Mouse (Mus musculus): ENCODE results near the gene Map2k4. TPM values are rescaled to one million over a fixed set of nuclear protein-coding genes. Genes with fewer than 3 reads are reported as not detected.

The Map2k4 gene
- polyA plus RNA-seq, 1 experiment from 2014 or later, result 43.6 TPM

- Histone ChIP-seq H3K4me3 (no peak overlapping the region), H3K36me3 (no peaks in the 10 kb centered on the region), H3K4me2 (no peak overlapping the region), H3K27me3 (replicated peaks) (no peaks in the 10 kb centered on the region), H3K9ac (no peak overlapping the region), H3K27ac (no peak overlapping the region), H3K4me1 (peaks cover 78% of the 10 kb centered on the region), H3K9me3 (replicated peaks) (no peaks in the 10 kb centered on the region)
- 78% methylated on average over 1 of the region's 1 CpGs for WGBS (ENCODE audit: insufficient replicate concordance)
- ATAC-seq, result no peak
These were observed 16.6 kb downstream of the Map2k4 start for GRCm38 (mm10) chr11:65771546-65771945.

GRCm38 (mm10) chr11:65769990-65770389, 18.1 kb downstream of the Map2k4 start:
- ATAC-seq, result no peak
- no peaks in the 10 kb centered on the region for H3K27me3 ChIP-seq (replicated peaks)
- H3K27ac ChIP-seq, result peak overlapping the region; percentile 32; the same call in 1 of the 2 replicates
- H3K4me3 ChIP-seq, result no peak overlapping the region
- whole genome bisulfite sequencing (ENCODE audit: insufficient replicate concordance), result 32% methylated on average over 5 of the region's 5 CpGs
- H3K9ac ChIP-seq, result no peak overlapping the region
- peaks cover 70% of the 10 kb centered on the region for H3K4me1 ChIP-seq
- H3K36me3 ChIP-seq, result no peaks in the 10 kb centered on the region
- no peaks in the 10 kb centered on the region for H3K9me3 ChIP-seq (replicated peaks)
- H3K4me2 ChIP-seq, result no peak overlapping the region

GRCm38 (mm10) chr11:65768445-65768844, 19.7 kb downstream of the Map2k4 start:
- peak overlapping the region; percentile 15 for H3K4me2 ChIP-seq

GRCm38 (mm10) chr11:65760912-65761311, 27.2 kb downstream of the Map2k4 start:
- H3K4me2 ChIP-seq, result no peak overlapping the region
- WGBS (ENCODE audit: insufficient replicate concordance), result 88% methylated on average over 2 of the region's 2 CpGs
- peaks cover 32% of the 10 kb centered on the region for H3K4me1 ChIP-seq
- no peaks in the 10 kb centered on the region for H3K9me3 ChIP-seq (replicated peaks)
- ATAC-seq, result no peak
- peaks cover 2% of the 10 kb centered on the region; the same call in 1 of the 2 replicates for H3K36me3 ChIP-seq
- H3K4me3 ChIP-seq, result no peak overlapping the region
- H3K27me3 ChIP-seq (replicated peaks), result no peaks in the 10 kb centered on the region
- H3K27ac ChIP-seq, result no peak overlapping the region
- H3K9ac ChIP-seq, result no peak overlapping the region

More at GRCm38 (mm10) chr11:65768445-65768844, 19.7 kb downstream of the Map2k4 start:
- no peak overlapping the region for H3K4me3 ChIP-seq
- H3K9me3 ChIP-seq (replicated peaks), result no peaks in the 10 kb centered on the region
- H3K4me1 ChIP-seq, result peaks cover 56% of the 10 kb centered on the region
- no peak overlapping the region; the same call in 1 of the 2 replicates for H3K9ac ChIP-seq
- H3K36me3 ChIP-seq, result peaks cover under 1% of the 10 kb centered on the region; the same call in 1 of the 2 replicates
- H3K27ac ChIP-seq, result peak overlapping the region; percentile 56; the same call in 1 of the 2 replicates
- 0 out of 2 replicates have a peak, but pooled peaks have one; percentile 65 for ATAC-seq
- H3K27me3 ChIP-seq (replicated peaks), result no peaks in the 10 kb centered on the region

- ATAC-seq, result no peak
- Histone ChIP-seq H3K9ac (no peak overlapping the region), H3K4me2 (0 out of 2 replicates have a peak overlapping the region, but pooled peaks have one; percentile 10), H3K36me3 (peaks cover 10% of the 10 kb centered on the region), H3K4me1 (peaks cover 29% of the 10 kb centered on the region), H3K9me3 (replicated peaks) (no peaks in the 10 kb centered on the region), H3K4me3 (no peak overlapping the region), H3K27ac (no peak overlapping the region), H3K27me3 (replicated peaks) (no peaks in the 10 kb centered on the region)
- WGBS (ENCODE audit: insufficient replicate concordance), result 61% methylated on average over 1 of the region's 1 CpGs
These were observed 28.7 kb downstream of the Map2k4 start for GRCm38 (mm10) chr11:65759350-65759749.

- WGBS (ENCODE audit: insufficient replicate concordance), result 79% methylated on average over 4 of the region's 4 CpGs
- ATAC-seq, result no peak
- no peak overlapping the region for H3K27ac ChIP-seq
These were observed 33.9 kb downstream of the Map2k4 start for GRCm38 (mm10) chr11:65754161-65754560.

GRCm38 (mm10) chr11:65753593-65753992, 34.5 kb downstream of the Map2k4 start:
- Histone ChIP-seq H3K4me1 (peaks cover 12% of the 10 kb centered on the region), H3K36me3 (peaks cover 14% of the 10 kb centered on the region), H3K4me2 (no peak overlapping the region), H3K9ac (no peak overlapping the region), H3K27ac (0 out of 2 replicates have a peak overlapping the region, but pooled peaks have one; percentile 1), H3K27me3 (replicated peaks) (no peaks in the 10 kb centered on the region), H3K4me3 (no peak overlapping the region), H3K9me3 (replicated peaks) (no peaks in the 10 kb centered on the region)
- ATAC-seq, result peak; percentile 80
- WGBS (ENCODE audit: insufficient replicate concordance), result 34% methylated on average over 2 of the region's 2 CpGs

More at GRCm38 (mm10) chr11:65754161-65754560, 33.9 kb downstream of the Map2k4 start:
- no peaks in the 10 kb centered on the region for H3K9me3 ChIP-seq (replicated peaks)
- H3K4me1 ChIP-seq, result peaks cover 15% of the 10 kb centered on the region
- peaks cover 14% of the 10 kb centered on the region for H3K36me3 ChIP-seq
- H3K4me3 ChIP-seq, result no peak overlapping the region
- no peaks in the 10 kb centered on the region for H3K27me3 ChIP-seq (replicated peaks)
- no peak overlapping the region for H3K4me2 ChIP-seq
- H3K9ac ChIP-seq, result no peak overlapping the region

- H3K4me3 ChIP-seq, result no peak overlapping the region
- no peak for ATAC-seq
- WGBS (ENCODE audit: insufficient replicate concordance), result 73% methylated on average over 3 of the region's 3 CpGs
- H3K36me3 ChIP-seq, result peaks cover 21% of the 10 kb centered on the region
- H3K27me3 ChIP-seq (replicated peaks), result no peaks in the 10 kb centered on the region
- no peak overlapping the region for H3K27ac ChIP-seq
- no peaks in the 10 kb centered on the region for H3K9me3 ChIP-seq (replicated peaks)
- no peak overlapping the region for H3K9ac ChIP-seq
- no peak overlapping the region for H3K4me2 ChIP-seq
- peaks cover 24% of the 10 kb centered on the region for H3K4me1 ChIP-seq
These were observed 37.6 kb downstream of the Map2k4 start for GRCm38 (mm10) chr11:65750546-65750945.

- Histone ChIP-seq H3K4me3 (no peak overlapping the region), H3K27me3 (replicated peaks) (no peaks in the 10 kb centered on the region), H3K27ac (no peak overlapping the region), H3K4me2 (no peak overlapping the region), H3K9ac (no peak overlapping the region), H3K4me1 (peaks cover 16% of the 10 kb centered on the region; the same call in 1 of the 2 replicates), H3K9me3 (replicated peaks) (no peaks in the 10 kb centered on the region), H3K36me3 (peaks cover 10% of the 10 kb centered on the region)
- ATAC-seq, result no peak
These were observed 40.7 kb downstream of the Map2k4 start for GRCm38 (mm10) chr11:65747433-65747832.

GRCm38 (mm10) chr11:65745707-65746333, 42.3 kb downstream of the Map2k4 start:
- 87% methylated on average over 8 of the region's 8 CpGs for WGBS (ENCODE audit: insufficient replicate concordance)
- H3K4me3 ChIP-seq, result no peak overlapping the region
- H3K9me3 ChIP-seq (replicated peaks), result no peaks in the 10 kb centered on the region
- H3K36me3 ChIP-seq, result peaks cover 11% of the 10 kb centered on the region
- peaks cover 22% of the 10 kb centered on the region; the same call in 1 of the 2 replicates for H3K4me1 ChIP-seq
- H3K27me3 ChIP-seq (replicated peaks), result no peaks in the 10 kb centered on the region
- ATAC-seq, result no peak
- no peak overlapping the region for H3K27ac ChIP-seq
- no peak overlapping the region for H3K9ac ChIP-seq
- H3K4me2 ChIP-seq, result no peak overlapping the region

GRCm38 (mm10) chr11:65743866-65744265, 44.2 kb downstream of the Map2k4 start:
- no peak for ATAC-seq
- H3K27me3 ChIP-seq (replicated peaks), result no peaks in the 10 kb centered on the region
- no peaks in the 10 kb centered on the region for H3K9me3 ChIP-seq (replicated peaks)
- H3K4me2 ChIP-seq, result no peak overlapping the region
- H3K27ac ChIP-seq, result no peak overlapping the region
- no peak overlapping the region for H3K9ac ChIP-seq
- no peak overlapping the region for H3K4me3 ChIP-seq
- H3K36me3 ChIP-seq, result peaks cover 11% of the 10 kb centered on the region
- 83% methylated on average over 3 of the region's 3 CpGs for WGBS (ENCODE audit: insufficient replicate concordance)
- H3K4me1 ChIP-seq, result peaks cover 40% of the 10 kb centered on the region

GRCm38 (mm10) chr11:65740811-65741210, 47.3 kb downstream of the Map2k4 start:
- Histone ChIP-seq H3K27ac (peak overlapping the region; percentile 43; the same call in 1 of the 2 replicates), H3K27me3 (replicated peaks) (no peaks in the 10 kb centered on the region), H3K36me3 (0 out of 2 replicates have a peak, but pooled peaks cover 4% of the 10 kb centered on the region), H3K4me2 (no peak overlapping the region), H3K4me3 (no peak overlapping the region), H3K9ac (no peak overlapping the region), H3K9me3 (replicated peaks) (no peaks in the 10 kb centered on the region), H3K4me1 (peaks cover 51% of the 10 kb centered on the region)
- WGBS (ENCODE audit: insufficient replicate concordance), result 91% methylated on average over 5 of the region's 5 CpGs
- no peak for ATAC-seq
